Mouse (Mus musculus) heart, embryonic 13.5 days (tissue): Measurements from ENCODE around the gene Dnmbp. TPM values are rescaled to one million over a fixed set of nuclear protein-coding genes. Genes with fewer than 3 reads are reported as not detected.
"Not testable (repeated sequence)": the region's sequence is repeated elsewhere in the genome, so short reads cannot be mapped to it uniquely, and the experiment has no call there.

Experiments
- ATAC-seq: fragments of 200-750 bp; cut with Nextera tagmentation; 2 replicates; pipeline ENCODE4 v1.8.0; 2017; ENCODE audit warnings: moderate TSS enrichment; ENCODE audit not compliant: insufficient number of reproducible peaks, low FRiP score, low TSS enrichment; ENCODE audit errors: extremely low read depth
- H3K27ac ChIP-seq: fragments of 300-500 bp; sonication (generic); replicated peaks from 2 replicates; pipeline ENCODE4 v1.5.1; 2015; ENCODE audit warnings: moderate library complexity, mild to moderate bottlenecking, inconsistent platforms
- H3K27me3 ChIP-seq: fragments of 300-500 bp; sonication (generic); replicated peaks from 2 replicates; pipeline ENCODE4 v1.6.1; 2015; ENCODE audit warnings: mild to moderate bottlenecking, inconsistent platforms
- H3K36me3 ChIP-seq: fragments of 300-500 bp; sonication (generic); 2 replicates; pipeline ENCODE4 v1.6.1; 2015; ENCODE audit warnings: mild to moderate bottlenecking, inconsistent platforms
- H3K4me1 ChIP-seq: fragments of 300-500 bp; sonication (generic); 2 replicates; pipeline ENCODE4 v1.6.1; 2015; ENCODE audit warnings: inconsistent platforms
- H3K4me2 ChIP-seq: fragments of 300-500 bp; sonication (generic); 2 replicates; pipeline ENCODE4 v1.6.1; 2015; ENCODE audit warnings: inconsistent platforms, mild to moderate bottlenecking, moderate library complexity
- H3K4me3 ChIP-seq: fragments of 300-500 bp; sonication (generic); 2 replicates; pipeline ENCODE4 v1.5.1; 2015; ENCODE audit warnings: moderate library complexity, mild to moderate bottlenecking, inconsistent platforms
- H3K9ac ChIP-seq: fragments of 300-500 bp; sonication (generic); 2 replicates; pipeline ENCODE4 v1.6.1; 2015; ENCODE audit warnings: inconsistent platforms, mild to moderate bottlenecking, moderate library complexity
- H3K9me3 ChIP-seq: fragments of 300-500 bp; sonication (generic); 2 replicates; pipeline ENCODE4 v1.6.1; 2016; ENCODE audit warnings: inconsistent platforms
- WGBS: fragments of 180-500 bp; shearing (Covaris S2); methylation state at CpG from one replicate; pipeline ENCODE4 v1.1.7; 2015; ENCODE audit warnings: mixed read lengths; 5-methylcytosine and 5-hydroxymethylcytosine counted together
- polyA plus RNA-seq: library from polyadenylated mRNA; unstranded; fragments of >200 nt; fragmentation: Nextera tagmentation; extraction: Ambion mirVana; gene quantifications from 2 replicates; pipeline ENCODE4 v1.2.1, GENCODE M21; 2015

The Dnmbp gene
- polyA plus RNA-seq, 1 experiment from 2014 or later: 10.5 TPM

- 69% methylated on average over 11 of the region's 11 CpGs for WGBS
- Histone ChIP-seq H3K36me3 (no peaks in the 10 kb centered on the region), H3K9ac (no peak overlapping the region), H3K9me3 (peaks cover 6% of the 10 kb centered on the region; the same call in 1 of the 2 replicates), H3K4me2 (no peak overlapping the region), H3K4me3 (no peak overlapping the region), H3K27ac (no peak overlapping the region), H3K27me3 (0 out of 2 replicates have a peak, but pooled peaks cover 7% of the 10 kb centered on the region), H3K4me1 (no peaks in the 10 kb centered on the region)
- ATAC-seq: no peak
Observed at GRCm38 (mm10) chr19:43965496-43966085, 25.6 kb upstream of the Dnmbp start.

GRCm38 (mm10) chr19:43962795-43963194 lies 22.8 kb upstream of the Dnmbp start:
- 51% methylated on average over 9 of the region's 9 CpGs for WGBS
- Histone ChIP-seq H3K36me3 (no peaks in the 10 kb centered on the region), H3K27ac (no peak overlapping the region), H3K9me3 (peaks cover 6% of the 10 kb centered on the region; the same call in 1 of the 2 replicates), H3K4me1 (no peaks in the 10 kb centered on the region), H3K27me3 (0 out of 2 replicates have a peak, but pooled peaks cover 4% of the 10 kb centered on the region), H3K4me3 (no peak overlapping the region), H3K9ac (no peak overlapping the region), H3K4me2 (no peak overlapping the region)
- ATAC-seq: no peak

GRCm38 (mm10) chr19:43961185-43961584 lies 21.2 kb upstream of the Dnmbp start:
- Histone ChIP-seq H3K36me3 (no peaks in the 10 kb centered on the region), H3K27ac (no peak overlapping the region), H3K27me3 (0 out of 2 replicates have a peak, but pooled peaks cover 4% of the 10 kb centered on the region), H3K9ac (no peak overlapping the region), H3K4me1 (peaks cover 3% of the 10 kb centered on the region; the same call in 1 of the 2 replicates), H3K4me2 (no peak overlapping the region), H3K4me3 (no peak overlapping the region), H3K9me3 (peaks cover 6% of the 10 kb centered on the region; the same call in 1 of the 2 replicates)
- ATAC-seq: no peak
- 73% methylated on average over 2 of the region's 2 CpGs for WGBS

DNA sequence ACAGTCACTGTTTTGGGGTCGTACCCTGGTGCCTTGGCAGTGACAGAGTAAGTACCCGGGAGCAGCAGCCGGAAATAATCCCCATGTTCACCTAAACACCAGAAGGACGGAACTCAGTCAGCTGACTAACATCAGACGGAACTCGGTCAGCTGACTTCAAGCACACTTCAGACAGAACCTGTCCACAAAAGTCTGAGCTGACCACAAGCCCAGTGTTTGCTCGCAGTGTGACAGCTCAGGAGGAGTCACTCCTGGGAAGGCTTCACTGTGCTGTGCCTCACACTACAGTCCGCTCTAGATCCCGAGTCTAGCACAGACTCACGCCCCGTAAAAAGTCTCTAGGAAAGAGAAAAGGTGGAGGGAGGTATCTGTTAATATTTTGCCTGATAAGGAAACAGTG lies 20.0 kb upstream of the Dnmbp start:
- peaks cover 3% of the 10 kb centered on the region; the same call in 1 of the 2 replicates for H3K4me1 ChIP-seq

GRCm38 (mm10) chr19:43959162-43959561 lies 19.2 kb upstream of the Dnmbp start:
- 9% methylated on average over 2 of the region's 2 CpGs for WGBS
- H3K9ac ChIP-seq: no peak overlapping the region
- H3K27ac ChIP-seq: no peak overlapping the region
- no peak overlapping the region for H3K4me3 ChIP-seq
- no peaks in the 10 kb centered on the region for H3K36me3 ChIP-seq
- H3K27me3 ChIP-seq: no peaks in the 10 kb centered on the region
- ATAC-seq: no peak
- H3K4me2 ChIP-seq: no peak overlapping the region
- H3K4me1 ChIP-seq: peaks cover 3% of the 10 kb centered on the region; the same call in 1 of the 2 replicates
- H3K9me3 ChIP-seq: peaks cover 6% of the 10 kb centered on the region; the same call in 1 of the 2 replicates

More for the DNA sequence above, 20.0 kb upstream of the Dnmbp start:
- ATAC-seq: no peak
- Histone ChIP-seq H3K9ac (no peak overlapping the region), H3K27me3 (0 out of 2 replicates have a peak, but pooled peaks cover 1% of the 10 kb centered on the region), H3K9me3 (peaks cover 6% of the 10 kb centered on the region; the same call in 1 of the 2 replicates), H3K27ac (no peak overlapping the region), H3K4me3 (no peak overlapping the region), H3K36me3 (no peaks in the 10 kb centered on the region), H3K4me2 (no peak overlapping the region)
- 76% methylated on average over 11 of the region's 11 CpGs for WGBS

DNA sequence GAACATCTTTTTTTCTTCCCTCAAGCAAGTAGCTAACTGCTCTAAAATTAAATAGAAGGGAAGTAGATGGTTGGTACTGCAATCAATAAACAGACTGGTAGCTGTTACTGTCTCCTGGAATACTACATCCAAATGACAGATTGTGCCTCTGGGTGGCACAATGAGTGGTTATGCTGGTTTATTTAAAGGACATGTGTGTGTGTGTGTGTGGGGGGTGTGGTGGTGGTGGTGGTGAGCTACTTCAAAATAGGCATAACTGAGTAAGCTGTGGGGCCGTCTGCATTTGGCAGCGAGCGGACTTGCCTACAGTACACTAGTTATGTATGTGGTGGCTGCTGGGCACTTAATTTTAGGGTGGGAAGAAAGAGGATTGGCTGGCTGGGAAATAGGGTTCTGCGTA lies 17.9 kb upstream of the Dnmbp start:
- Histone ChIP-seq H3K36me3 (no peaks in the 10 kb centered on the region), H3K27ac (no peak overlapping the region), H3K9me3 (peaks cover 6% of the 10 kb centered on the region; the same call in 1 of the 2 replicates), H3K27me3 (no peaks in the 10 kb centered on the region), H3K4me3 (no peak overlapping the region), H3K4me2 (no peak overlapping the region), H3K4me1 (peaks cover 3% of the 10 kb centered on the region; the same call in 1 of the 2 replicates), H3K9ac (no peak overlapping the region)
- 80% methylated on average over 4 of the region's 4 CpGs for WGBS
- ATAC-seq: no peak

GRCm38 (mm10) chr19:43957402-43957801 lies 17.4 kb upstream of the Dnmbp start:
- no peak for ATAC-seq
- no peak overlapping the region for H3K27ac ChIP-seq

DNA sequence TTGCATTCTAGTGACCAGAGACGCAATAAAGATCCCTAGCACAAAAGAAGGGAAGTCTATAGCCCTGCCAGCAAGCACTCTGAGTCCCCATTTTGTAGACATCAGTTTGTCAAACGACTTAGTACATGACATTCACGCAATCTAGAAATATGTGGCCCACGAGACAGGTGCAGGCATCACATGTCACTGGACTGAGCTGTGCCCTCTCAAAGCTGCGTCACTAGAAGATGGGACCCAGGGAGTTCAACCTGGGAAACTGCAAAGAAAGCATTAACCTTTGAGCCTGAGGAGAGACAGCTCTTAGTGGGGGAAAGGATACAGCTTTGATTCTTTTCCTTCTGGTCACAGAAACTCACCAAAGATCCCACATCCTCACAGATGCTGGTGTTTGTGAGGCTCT lies 15.3 kb upstream of the Dnmbp start:
- Histone ChIP-seq H3K4me3 (no peak overlapping the region), H3K27ac (no peak overlapping the region), H3K9ac (no peak overlapping the region), H3K4me1 (peaks cover 3% of the 10 kb centered on the region; the same call in 1 of the 2 replicates), H3K9me3 (no peaks in the 10 kb centered on the region), H3K36me3 (no peaks in the 10 kb centered on the region), H3K27me3 (no peaks in the 10 kb centered on the region), H3K4me2 (no peak overlapping the region)
- WGBS: 67% methylated on average over 5 of the region's 5 CpGs
- ATAC-seq: no peak

More at GRCm38 (mm10) chr19:43957402-43957801, 17.4 kb upstream of the Dnmbp start:
- no peak overlapping the region for H3K4me3 ChIP-seq
- no peak overlapping the region for H3K9ac ChIP-seq
- 28% methylated on average over 4 of the region's 4 CpGs for WGBS
- H3K36me3 ChIP-seq: no peaks in the 10 kb centered on the region
- H3K4me1 ChIP-seq: peaks cover 3% of the 10 kb centered on the region; the same call in 1 of the 2 replicates
- H3K4me2 ChIP-seq: no peak overlapping the region
- no peaks in the 10 kb centered on the region for H3K27me3 ChIP-seq
- peaks cover 6% of the 10 kb centered on the region; the same call in 1 of the 2 replicates for H3K9me3 ChIP-seq

- WGBS: 68% methylated on average over 4 of the region's 4 CpGs
- Histone ChIP-seq H3K9ac (no peak overlapping the region), H3K4me1 (peaks cover 3% of the 10 kb centered on the region; the same call in 1 of the 2 replicates), H3K9me3 (no peaks in the 10 kb centered on the region), H3K27me3 (no peaks in the 10 kb centered on the region), H3K4me3 (no peak overlapping the region), H3K4me2 (no peak overlapping the region), H3K27ac (no peak overlapping the region), H3K36me3 (no peaks in the 10 kb centered on the region)
- ATAC-seq: no peak
Observed at GRCm38 (mm10) chr19:43954864-43955263, 14.9 kb upstream of the Dnmbp start.

DNA sequence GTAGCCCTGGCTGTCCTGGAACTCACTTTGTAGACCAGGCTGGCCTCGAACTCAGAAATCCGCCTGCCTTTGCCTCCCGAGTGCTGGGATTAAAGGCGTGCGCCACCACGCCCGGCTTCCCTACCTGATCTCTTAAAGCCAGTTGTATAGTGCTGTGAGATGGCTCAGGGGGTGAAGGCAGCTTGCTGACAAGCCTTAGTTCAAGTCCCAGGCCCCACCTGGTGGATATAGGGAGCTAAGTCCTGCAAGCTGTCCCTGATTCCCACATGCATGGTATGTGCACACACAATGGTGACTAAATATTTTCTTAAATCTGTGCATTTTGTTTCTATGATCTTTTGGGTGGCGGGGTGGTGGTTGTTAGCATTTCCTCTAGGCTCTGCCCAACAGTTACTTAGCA lies 12.9 kb upstream of the Dnmbp start:
- not testable (repeated sequence) for H3K27ac ChIP-seq, H3K4me2 ChIP-seq, H3K27me3 ChIP-seq, ATAC-seq, H3K36me3 ChIP-seq, H3K9ac ChIP-seq, H3K4me1 ChIP-seq, H3K4me3 ChIP-seq, H3K9me3 ChIP-seq
- 69% methylated on average over 8 of the region's 8 CpGs for WGBS

GRCm38 (mm10) chr19:43949111-43949810 lies 9.3 kb upstream of the Dnmbp start:
- no peaks in the 10 kb centered on the region for H3K9me3 ChIP-seq
- no peak overlapping the region for H3K27ac ChIP-seq
- 9% methylated on average over 11 of the region's 12 CpGs for WGBS
- no peaks in the 10 kb centered on the region for H3K36me3 ChIP-seq
- H3K27me3 ChIP-seq: no peaks in the 10 kb centered on the region; the same call in 1 of the 2 replicates
- 0 out of 2 replicates have a peak, but pooled peaks cover 3% of the 10 kb centered on the region for H3K4me1 ChIP-seq
- ATAC-seq: no peak
- H3K9ac ChIP-seq: no peak overlapping the region
- H3K4me3 ChIP-seq: no peak overlapping the region
- H3K4me2 ChIP-seq: no peak overlapping the region
